Mouse (Mus musculus) forebrain, postnatal 0 days (tissue): ENCODE measurements around the gene Agbl4. TPM values are rescaled to one million over a fixed set of nuclear protein-coding genes. Genes with fewer than 3 reads are reported as not detected.

ENCODE experiments used
- ATAC-seq: fragments of 200-750 bp; cut with Nextera tagmentation; 2 replicates; pipeline ENCODE4 v1.8.0; 2017; ENCODE audit warnings: mild to moderate bottlenecking, moderate library complexity
- DNase-seq: peaks from one replicate; pipeline ENCODE4 v3.0.0-alpha.2; 2015
- H3K27ac ChIP-seq: fragments of 300-500 bp; sonication (generic); 2 replicates; pipeline ENCODE4 v1.5.1; 2014; ENCODE audit warnings: low read depth, mild to moderate bottlenecking, antibody characterized with exemption, low read length, moderate library complexity, mixed read lengths
- H3K27me3 ChIP-seq: fragments of 300-500 bp; sonication (generic); 2 replicates; pipeline ENCODE4 v1.6.1; 2014; ENCODE audit warnings: mild to moderate bottlenecking, low read length, mixed read lengths; ENCODE audit not compliant: insufficient read depth
- H3K36me3 ChIP-seq: fragments of 300-500 bp; sonication (generic); 2 replicates; pipeline ENCODE4 v1.6.1; 2014; ENCODE audit warnings: mild to moderate bottlenecking, moderate library complexity; ENCODE audit not compliant: insufficient read depth
- H3K4me1 ChIP-seq: fragments of 300-500 bp; sonication (generic); 2 replicates; pipeline ENCODE4 v1.6.1; 2014; ENCODE audit warnings: antibody characterized with exemption; ENCODE audit not compliant: insufficient read depth
- H3K4me2 ChIP-seq: fragments of 300-500 bp; sonication (generic); 2 replicates; pipeline ENCODE4 v1.6.1; 2014; ENCODE audit warnings: low read depth, mild to moderate bottlenecking, moderate library complexity
- H3K4me3 ChIP-seq: fragments of 300-500 bp; sonication (generic); 2 replicates; pipeline ENCODE4 v1.5.1; 2014; ENCODE audit warnings: low read depth, low read length, mixed read lengths
- H3K9ac ChIP-seq: fragments of 300-500 bp; sonication (generic); 2 replicates; pipeline ENCODE4 v1.6.1; 2014; ENCODE audit warnings: mild to moderate bottlenecking
- H3K9me3 ChIP-seq: fragments of 300-500 bp; sonication (generic); 2 replicates; pipeline ENCODE4 v1.6.1; 2016; ENCODE audit warnings: low read length
- CTCF ChIP-seq: sonication (generic); IDR thresholded peaks from 2 replicates; pipeline ENCODE4 v1.5.1; 2016; ENCODE audit warnings: antibody characterized with exemption, control low read depth, low read depth
- WGBS: fragments of 180-500 bp; shearing (Covaris S2); extraction: QIAGEN DNeasy Blood & Tissue Kit; methylation state at CpG from one replicate; pipeline ENCODE4 v1.1.7; 2014; 5-methylcytosine and 5-hydroxymethylcytosine counted together
- polyA plus RNA-seq: library from polyadenylated mRNA; unstranded; fragments of >200 nt; fragmentation: Nextera tagmentation; extraction: Ambion mirVana; gene quantifications from 2 replicates; pipeline ENCODE4 v1.2.1, GENCODE M21; 2015
- total RNA-seq: library from RNA; depleted of rRNA; stranded (reverse); fragments of >200 nt; gene quantifications from 2 replicates; pipeline ENCODE4 v1.2.3, GENCODE M21; 2014

The Agbl4 gene
- total and polyA plus RNA-seq, 2 experiments from 2014 or later = 3.3 to 6.2 TPM

- Histone ChIP-seq H3K4me3 (no peak overlapping the region), H3K4me2 (no peak overlapping the region), H3K9ac (no peak overlapping the region), H3K36me3 (no peaks in the 10 kb centered on the region), H3K4me1 (no peaks in the 10 kb centered on the region), H3K27ac (no peak overlapping the region), H3K27me3 (no peaks in the 10 kb centered on the region), H3K9me3 (no peaks in the 10 kb centered on the region)
- ATAC-seq (no peak), DNase-seq (no peak)
- WGBS = 52% methylated on average over 2 of the region's 2 CpGs
- TF ChIP-seq CTCF = no peak
Observed at GRCm38 (mm10) chr4:111555426-111555825, 1158.0 kb downstream of the Agbl4 start.

- H3K36me3 ChIP-seq = no peaks in the 10 kb centered on the region
- H3K4me1 ChIP-seq = peaks cover 13% of the 10 kb centered on the region
- ATAC-seq (no peak), DNase-seq (no peak)
- no peaks in the 10 kb centered on the region for H3K9me3 ChIP-seq
- H3K9ac ChIP-seq = no peak overlapping the region
- no peak overlapping the region for H3K4me3 ChIP-seq
- H3K27me3 ChIP-seq = no peaks in the 10 kb centered on the region
- no peak overlapping the region for H3K27ac ChIP-seq
- H3K4me2 ChIP-seq = no peak overlapping the region
- WGBS = 93% methylated on average over 10 of the region's 10 CpGs
- TF ChIP-seq CTCF = no peak
Observed at GRCm38 (mm10) chr4:111577087-111577773, 1179.8 kb downstream of the Agbl4 start.

GRCm38 (mm10) chr4:111579115-111579862, 1181.8 kb downstream of the Agbl4 start:
- DNase-seq = no peak
- no peaks in the 10 kb centered on the region for H3K9me3 ChIP-seq
- ATAC-seq = peak; percentile 49
- TF ChIP-seq CTCF = no peak
- H3K27ac ChIP-seq = peak overlapping the region; percentile 35
- H3K4me1 ChIP-seq = peaks cover 20% of the 10 kb centered on the region
- H3K36me3 ChIP-seq = no peaks in the 10 kb centered on the region
- H3K4me2 ChIP-seq = no peak overlapping the region
- H3K4me3 ChIP-seq = no peak overlapping the region
- no peak overlapping the region for H3K9ac ChIP-seq
- H3K27me3 ChIP-seq = no peaks in the 10 kb centered on the region
- 16% methylated on average over 4 of the region's 4 CpGs for WGBS

GRCm38 (mm10) chr4:111579863-111580224, 1182.4 kb downstream of the Agbl4 start:
- no peak overlapping the region for H3K9ac ChIP-seq
- peak; percentile 66 for ATAC-seq
- TF ChIP-seq CTCF = no peak

GRCm38 (mm10) chr4:111580239-111580638, 1182.8 kb downstream of the Agbl4 start:
- no peak for DNase-seq
- no peak overlapping the region for H3K27ac ChIP-seq
- no peaks in the 10 kb centered on the region for H3K9me3 ChIP-seq
- H3K9ac ChIP-seq = no peak overlapping the region
- TF ChIP-seq CTCF = no peak
- H3K36me3 ChIP-seq = no peaks in the 10 kb centered on the region
- ATAC-seq = no peak
- peaks cover 20% of the 10 kb centered on the region for H3K4me1 ChIP-seq
- no peak overlapping the region for H3K4me2 ChIP-seq
- H3K4me3 ChIP-seq = no peak overlapping the region
- 85% methylated on average over 1 of the region's 1 CpGs for WGBS
- H3K27me3 ChIP-seq = no peaks in the 10 kb centered on the region

More at GRCm38 (mm10) chr4:111579863-111580224, 1182.4 kb downstream of the Agbl4 start:
- Histone ChIP-seq H3K4me2 (no peak overlapping the region), H3K4me1 (peaks cover 20% of the 10 kb centered on the region), H3K4me3 (no peak overlapping the region), H3K9me3 (no peaks in the 10 kb centered on the region), H3K36me3 (no peaks in the 10 kb centered on the region), H3K27ac (peak overlapping the region; percentile 35; the same call in 1 of the 2 replicates), H3K27me3 (no peaks in the 10 kb centered on the region)
- DNase-seq = peak; percentile 64
- WGBS = 5% methylated on average over 4 of the region's 4 CpGs

GRCm38 (mm10) chr4:111583562-111584237, 1186.2 kb downstream of the Agbl4 start:
- H3K4me3 ChIP-seq = no peak overlapping the region
- DNase-seq = peak; percentile 22
- no peaks in the 10 kb centered on the region for H3K36me3 ChIP-seq
- H3K4me2 ChIP-seq = no peak overlapping the region
- whole genome bisulfite sequencing = 35% methylated on average over 10 of the region's 10 CpGs
- no peak for TF ChIP-seq CTCF
- peaks cover 20% of the 10 kb centered on the region for H3K4me1 ChIP-seq
- ATAC-seq = peak; percentile 32; the same call in 1 of the 2 replicates
- no peak overlapping the region for H3K9ac ChIP-seq
- no peaks in the 10 kb centered on the region for H3K9me3 ChIP-seq
- H3K27me3 ChIP-seq = no peaks in the 10 kb centered on the region
- no peak overlapping the region for H3K27ac ChIP-seq

GRCm38 (mm10) chr4:111584286-111584685, 1186.8 kb downstream of the Agbl4 start:
- H3K36me3 ChIP-seq = no peaks in the 10 kb centered on the region
- no peak overlapping the region for H3K9ac ChIP-seq
- ATAC-seq = no peak
- H3K9me3 ChIP-seq = no peaks in the 10 kb centered on the region
- H3K4me1 ChIP-seq = peaks cover 19% of the 10 kb centered on the region
- no peak for DNase-seq
- TF ChIP-seq CTCF = no peak
- no peak overlapping the region for H3K27ac ChIP-seq
- 26% methylated on average over 7 of the region's 7 CpGs for WGBS
- H3K27me3 ChIP-seq = no peaks in the 10 kb centered on the region
- no peak overlapping the region for H3K4me2 ChIP-seq
- no peak overlapping the region for H3K4me3 ChIP-seq
